Mouse (Mus musculus) ES-E14 (cell line): ENCODE data around the gene Rnf186. TPM values are rescaled to one million over a fixed set of nuclear protein-coding genes. Genes with fewer than 3 reads are reported as not detected.

Source experiments
- DNase-seq: peaks from one replicate; pipeline ENCODE4 v3.0.0-alpha.2; 2013; ENCODE audit warnings: low read depth, low spot score
- H3K27ac ChIP-seq: 2 replicates; pipeline ENCODE4 v1.5.1; 2012; ENCODE audit warnings: low read depth, mild to moderate bottlenecking, low read length, moderate library complexity, mixed read lengths; ENCODE audit not compliant: poor library complexity, insufficient read depth, severe bottlenecking
- H3K36me3 ChIP-seq: 2 replicates; pipeline ENCODE4 v1.6.1; 2012; ENCODE audit warnings: mild to moderate bottlenecking, low read length, moderate library complexity, mixed read lengths; ENCODE audit not compliant: control insufficient read depth, poor library complexity, insufficient read depth, severe bottlenecking
- H3K4me1 ChIP-seq, 2 experiments: fragments of 150-350 bp in 1 of 2; sonication (generic) in 1 of 2; 2 replicates each; pipeline ENCODE4 v1.6.1; 2012; ENCODE audit warnings: low read length in 2 of 2, mild to moderate bottlenecking in 1 of 2, mixed read lengths in 1 of 2; ENCODE audit not compliant: control insufficient read depth in 2 of 2, insufficient read depth in 2 of 2, poor library complexity in 1 of 2
- H3K4me3 ChIP-seq, 2 experiments: fragments of 150-350 bp in 1 of 2; sonication (generic) in 1 of 2; 2 replicates each; pipeline ENCODE4 v1.5.1; 2012; ENCODE audit warnings: low read length in 2 of 2, low read depth in 1 of 2, mild to moderate bottlenecking in 1 of 2, mixed read lengths in 1 of 2; ENCODE audit not compliant: insufficient read depth in 1 of 2, poor library complexity in 1 of 2, severe bottlenecking in 1 of 2
- H3K9ac ChIP-seq: 2 replicates; pipeline ENCODE4 v1.6.1; 2012; ENCODE audit warnings: low read depth, mild to moderate bottlenecking, low read length, mixed read lengths; ENCODE audit not compliant: poor library complexity, insufficient read depth, severe bottlenecking
- H3K9me3 ChIP-seq: fragments of 150-350 bp; sonication (generic); 2 replicates; pipeline ENCODE4 v1.6.1; 2012; ENCODE audit warnings: low read depth, mild to moderate bottlenecking, low read length; ENCODE audit not compliant: control insufficient read depth, insufficient read depth
- CHD2 ChIP-seq: IDR thresholded peaks from 2 replicates; pipeline ENCODE4 v1.6.1; 2014; ENCODE audit warnings: mild to moderate bottlenecking, low read depth, low read length, inconsistent platforms
- MAFK ChIP-seq: IDR thresholded peaks from 2 replicates; pipeline ENCODE4 v1.6.1; 2014; ENCODE audit warnings: mild to moderate bottlenecking, low read depth, low read length, inconsistent platforms; ENCODE audit not compliant: insufficient read depth
- ZC3H11A ChIP-seq: IDR thresholded peaks from 2 replicates; pipeline ENCODE4 v1.6.1; 2012; ENCODE audit warnings: low read depth, mild to moderate bottlenecking, inconsistent platforms, low read length, borderline replicate concordance
- in situ Hi-C, 2 experiments: fragments of 600-800 bp; cut with MboI; formaldehyde crosslinking; loops; one replicate each; pipeline ENCODE4 v1.15.1; 2025; ENCODE audit warnings: low sequenced_read_pairs in 2 of 2, inconsistent platforms in 1 of 2; ENCODE audit not compliant: unreplicated experiment in 2 of 2
- total RNA-seq: library from RNA; depleted of rRNA; stranded (reverse); fragments of 300-350 nt; gene quantifications from 2 replicates; pipeline ENCODE4 v1.2.3, GENCODE M21; 2012; rRNA removed

The Rnf186 gene
- total RNA-seq, 1 experiment: 0.22 TPM

GRCm38 (mm10) chr4:139014793-139015192 lies 47.9 kb downstream of the Rnf186 start:
- no peaks in the 10 kb centered on the region for H3K9me3 ChIP-seq
- TF ChIP-seq MAFK (no peak), ZC3H11A (no peak), CHD2 (no peak)
- no peak overlapping the region for H3K9ac ChIP-seq
- H3K27ac ChIP-seq: no peak overlapping the region
- peaks cover 0 to 2% of the 10 kb centered on the region in 2 experiments; a peak in 1 of 4 replicates for H3K4me1 ChIP-seq
- peak; percentile 26 for DNase-seq
- in situ Hi-C loops: no loop called here
- no peak overlapping the region for H3K4me3 ChIP-seq
- no peaks in the 10 kb centered on the region; the same call in 1 of the 2 replicates for H3K36me3 ChIP-seq

Other genes starting within 250 kb of the Rnf186 start
- gene Pla2g2c, start 242.3 kb upstream of the Rnf186 start, total RNA-seq: 0.42 and 0.54 TPM in 2 replicates
- gene Ubxn10, start 229.9 kb upstream of the Rnf186 start, total RNA-seq: 1.1 and 2.3 TPM in 2 replicates
- 0.21 and 0.22 TPM in 2 replicates for gene Pla2g2f, start 209.5 kb upstream of the Rnf186 start, total RNA-seq
- gene Pla2g2d, start 191.4 kb upstream of the Rnf186 start, total RNA-seq: not detected in 2 replicates
- 3.7 and 7.4 TPM in 2 replicates for gene Pla2g5, start 103.6 kb upstream of the Rnf186 start, total RNA-seq
- not detected in 2 replicates for gene Gm13030, start 93.1 kb upstream of the Rnf186 start, total RNA-seq
- 0.36 and 2.0 TPM in 2 replicates for gene Pla2g2e, start 89.2 kb upstream of the Rnf186 start, total RNA-seq
- gene Otud3, start 53.2 kb upstream of the Rnf186 start, total RNA-seq: 12.7 and 13.5 TPM in 2 replicates
- gene Tmco4, start 5.8 kb downstream of the Rnf186 start, total RNA-seq: 4.7 and 6.4 TPM in 2 replicates
- 0.13 and 0.37 TPM in 2 replicates for gene Htr6, start 108.5 kb downstream of the Rnf186 start, total RNA-seq
- 4.5 and 12.5 TPM in 2 replicates for gene Nbl1, start 125.9 kb downstream of the Rnf186 start, total RNA-seq
- 141 and 147 TPM in 2 replicates for gene Minos1, start 164.0 kb downstream of the Rnf186 start, total RNA-seq
- gene Capzb, start 225.8 kb downstream of the Rnf186 start, total RNA-seq: 86.7 and 111 TPM in 2 replicates